Mouse (Mus musculus): Measurements from ENCODE around the gene Gja4. TPM values are rescaled to one million over a fixed set of nuclear protein-coding genes. Genes with fewer than 3 reads are reported as not detected.

The Gja4 gene
- polyA plus RNA-seq, 1 experiment from 2014 or later, result 5.5 TPM

DNA sequence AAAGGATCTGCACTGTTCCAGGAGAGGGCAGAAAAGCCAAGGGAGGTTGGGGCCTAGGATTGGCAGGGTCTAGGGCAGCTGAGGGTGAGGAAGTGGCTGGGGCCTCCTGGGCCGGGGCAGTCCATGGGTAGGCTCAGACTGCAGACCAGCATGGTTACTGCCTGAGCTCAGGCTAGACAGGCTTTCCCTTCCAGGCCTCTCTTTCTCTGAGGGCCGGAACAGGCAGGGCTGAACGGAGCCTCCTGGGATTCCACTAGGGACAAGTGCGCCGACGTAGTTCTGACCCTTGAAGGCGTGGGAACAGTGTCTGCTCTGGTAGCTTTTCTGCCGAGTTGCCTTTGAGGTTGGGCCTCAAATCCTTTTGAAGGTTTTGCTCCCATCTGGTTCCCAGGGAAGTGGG lies 1.9 kb upstream of the Gja4 start:
- no peak for ATAC-seq (replicated peaks; ENCODE audit: low FRiP score)
- WGBS, result 82% methylated on average over 7 of the region's 8 CpGs
- Histone ChIP-seq H3K4me3 (ENCODE audit: low read depth, low read length) (no peak overlapping the region), H3K4me1 (replicated peaks; ENCODE audit: control insufficient read depth, insufficient read depth, low read length) (no peaks in the 10 kb centered on the region; the same call in 1 of the 2 replicates), H3K27me3 (replicated peaks; ENCODE audit: control insufficient read depth, insufficient read depth, low read length) (peaks cover 16% of the 10 kb centered on the region), H3K27ac (ENCODE audit: low read depth, low read length) (no peak overlapping the region), H3K4me2 (no peak overlapping the region), H3K36me3 (ENCODE audit: control insufficient read depth, insufficient read depth, low read length) (no peaks in the 10 kb centered on the region), H3K9ac (ENCODE audit: low read depth, low read length) (no peak overlapping the region), H3K9me3 (ENCODE audit: control insufficient read depth, low read length) (no peaks in the 10 kb centered on the region)
- no peak for DNase-seq (ENCODE audit: low spot score)

DNA sequence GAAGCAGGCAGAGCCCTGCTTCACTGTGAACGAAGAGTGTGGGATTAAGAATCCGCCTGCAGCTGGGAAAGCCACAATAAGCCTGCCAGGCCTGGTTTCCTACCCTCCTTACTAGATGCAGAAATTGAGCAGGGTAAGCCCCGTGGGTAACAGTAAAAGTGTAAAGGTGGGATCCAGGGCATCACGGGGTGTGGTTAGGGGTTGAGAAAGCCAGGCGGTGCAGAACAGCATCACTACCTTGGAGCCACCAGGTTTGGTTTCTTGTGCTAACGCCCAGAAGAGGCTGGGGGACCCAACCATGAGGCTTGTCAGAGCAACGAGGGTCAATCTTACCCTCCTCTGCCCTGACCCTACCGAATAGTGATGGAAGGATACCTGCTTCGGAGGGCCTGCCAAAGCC lies 746 bp upstream of the Gja4 start:
- Histone ChIP-seq H3K4me3 (ENCODE audit: low read depth, low read length) (no peak overlapping the region), H3K36me3 (ENCODE audit: control insufficient read depth, insufficient read depth, low read length) (no peaks in the 10 kb centered on the region), H3K4me1 (replicated peaks; ENCODE audit: control insufficient read depth, insufficient read depth, low read length) (no peaks in the 10 kb centered on the region; the same call in 1 of the 2 replicates), H3K27ac (ENCODE audit: low read depth, low read length) (no peak overlapping the region), H3K27me3 (replicated peaks; ENCODE audit: control insufficient read depth, insufficient read depth, low read length) (peaks cover 16% of the 10 kb centered on the region), H3K9ac (ENCODE audit: low read depth, low read length) (no peak overlapping the region), H3K4me2 (no peak overlapping the region), H3K9me3 (ENCODE audit: control insufficient read depth, low read length) (no peaks in the 10 kb centered on the region)
- WGBS, result 54% methylated on average over 9 of the region's 9 CpGs
- DNase-seq (ENCODE audit: low spot score), result no peak
- ATAC-seq (replicated peaks; ENCODE audit: low FRiP score), result no peak

DNA sequence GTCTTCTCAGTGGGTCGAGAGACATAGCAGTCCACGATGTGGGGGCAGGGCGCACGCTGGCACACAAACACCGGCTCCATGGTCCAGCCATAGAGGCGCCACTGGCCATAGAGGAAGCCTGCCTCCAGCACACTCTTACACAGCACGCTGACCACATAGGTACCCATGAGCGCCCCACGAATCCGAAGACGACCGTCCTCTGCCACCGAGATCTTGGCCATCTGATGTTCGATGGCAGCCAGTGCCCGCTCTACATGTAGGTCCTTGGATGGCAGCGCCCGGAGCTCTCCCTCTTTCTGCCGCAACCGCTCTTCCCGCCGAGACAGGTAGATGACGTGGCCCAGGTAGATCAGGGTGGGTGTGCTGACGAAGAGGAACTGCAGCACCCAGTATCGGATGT lies 1.5 kb downstream of the Gja4 start:
- H3K9ac ChIP-seq (ENCODE audit: low read depth, low read length), result no peak overlapping the region
- no peak overlapping the region; the same call in 1 of the 2 replicates for H3K4me2 ChIP-seq

DNA sequence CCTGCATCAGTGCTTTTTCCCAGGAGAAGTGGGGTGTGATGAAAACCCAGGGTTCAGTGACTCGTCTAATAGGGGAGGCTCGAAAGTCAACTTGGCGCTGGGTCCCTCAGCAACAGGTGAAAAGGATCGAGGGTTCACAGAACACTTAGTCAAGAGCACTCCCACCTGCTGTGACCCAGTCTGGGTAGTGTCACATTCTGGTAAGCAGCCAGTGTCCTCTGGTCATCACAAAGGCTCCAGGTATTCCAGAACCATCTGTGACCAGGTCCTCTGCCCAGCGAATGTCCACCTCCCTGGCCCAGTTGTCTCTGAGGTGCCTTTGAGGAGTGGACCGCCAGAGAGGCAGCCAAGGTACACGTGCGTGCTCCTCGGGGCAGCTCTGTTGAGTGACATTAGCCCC lies 2.3 kb downstream of the Gja4 start:
- Histone ChIP-seq H3K36me3 (ENCODE audit: control insufficient read depth, insufficient read depth, low read length) (no peaks in the 10 kb centered on the region), H3K4me2 (no peak overlapping the region), H3K4me3 (ENCODE audit: low read depth, low read length) (no peak overlapping the region), H3K9ac (ENCODE audit: low read depth, low read length) (no peak overlapping the region), H3K27ac (ENCODE audit: low read depth, low read length) (no peak overlapping the region), H3K9me3 (ENCODE audit: control insufficient read depth, low read length) (no peaks in the 10 kb centered on the region), H3K4me1 (replicated peaks; ENCODE audit: control insufficient read depth, insufficient read depth, low read length) (no peaks in the 10 kb centered on the region; the same call in 1 of the 2 replicates), H3K27me3 (replicated peaks; ENCODE audit: control insufficient read depth, insufficient read depth, low read length) (peaks cover 16% of the 10 kb centered on the region)
- ATAC-seq (replicated peaks; ENCODE audit: low FRiP score) (no peak), DNase-seq (ENCODE audit: low spot score) (no peak)
- whole genome bisulfite sequencing, result 64% methylated on average over 9 of the region's 9 CpGs

More for the DNA sequence above, 1.5 kb downstream of the Gja4 start:
- Histone ChIP-seq H3K9me3 (ENCODE audit: control insufficient read depth, low read length) (no peaks in the 10 kb centered on the region), H3K4me1 (replicated peaks; ENCODE audit: control insufficient read depth, insufficient read depth, low read length) (no peaks in the 10 kb centered on the region; the same call in 1 of the 2 replicates), H3K27ac (ENCODE audit: low read depth, low read length) (no peak overlapping the region), H3K27me3 (replicated peaks; ENCODE audit: control insufficient read depth, insufficient read depth, low read length) (peaks cover 16% of the 10 kb centered on the region), H3K36me3 (ENCODE audit: control insufficient read depth, insufficient read depth, low read length) (no peaks in the 10 kb centered on the region), H3K4me3 (ENCODE audit: low read depth, low read length) (no peak overlapping the region; the same call in 1 of the 2 replicates)
- DNase-seq (ENCODE audit: low spot score) (no peak), ATAC-seq (replicated peaks; ENCODE audit: low FRiP score) (no peak)
- WGBS, result 68% methylated on average over 24 of the region's 24 CpGs

DNA sequence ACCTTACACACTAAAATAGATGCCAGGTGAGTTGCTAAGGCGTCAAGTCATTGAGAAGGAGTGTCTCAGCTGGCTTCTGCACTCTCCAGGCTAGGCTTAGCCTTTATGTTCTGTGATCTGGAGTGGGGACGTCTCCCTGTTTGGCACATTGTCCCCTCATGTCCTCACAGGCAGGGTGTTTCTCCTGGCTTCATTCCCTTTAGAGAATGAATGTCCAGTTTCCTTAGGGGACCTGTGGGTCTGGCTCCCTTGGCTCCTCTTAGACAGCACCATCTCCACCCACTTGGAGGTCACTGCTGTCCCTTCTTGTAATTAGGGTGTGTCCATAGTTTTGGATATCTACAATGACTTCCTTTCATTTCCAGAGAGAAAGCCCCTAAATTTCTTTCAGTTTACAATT lies 6.9 kb downstream of the Gja4 start:
- 72% methylated on average over 2 of the region's 2 CpGs for WGBS
- Histone ChIP-seq H3K27ac (ENCODE audit: low read depth, low read length) (no peak overlapping the region), H3K36me3 (ENCODE audit: control insufficient read depth, insufficient read depth, low read length) (no peaks in the 10 kb centered on the region), H3K9me3 (ENCODE audit: control insufficient read depth, low read length) (no peaks in the 10 kb centered on the region), H3K9ac (ENCODE audit: low read depth, low read length) (no peak overlapping the region), H3K4me1 (replicated peaks; ENCODE audit: control insufficient read depth, insufficient read depth, low read length) (no peaks in the 10 kb centered on the region), H3K4me2 (no peak overlapping the region), H3K27me3 (replicated peaks; ENCODE audit: control insufficient read depth, insufficient read depth, low read length) (no peaks in the 10 kb centered on the region), H3K4me3 (ENCODE audit: low read depth, low read length) (no peak overlapping the region)
- DNase-seq (ENCODE audit: low spot score) (no peak), ATAC-seq (replicated peaks; ENCODE audit: low FRiP score) (no peak)

DNA sequence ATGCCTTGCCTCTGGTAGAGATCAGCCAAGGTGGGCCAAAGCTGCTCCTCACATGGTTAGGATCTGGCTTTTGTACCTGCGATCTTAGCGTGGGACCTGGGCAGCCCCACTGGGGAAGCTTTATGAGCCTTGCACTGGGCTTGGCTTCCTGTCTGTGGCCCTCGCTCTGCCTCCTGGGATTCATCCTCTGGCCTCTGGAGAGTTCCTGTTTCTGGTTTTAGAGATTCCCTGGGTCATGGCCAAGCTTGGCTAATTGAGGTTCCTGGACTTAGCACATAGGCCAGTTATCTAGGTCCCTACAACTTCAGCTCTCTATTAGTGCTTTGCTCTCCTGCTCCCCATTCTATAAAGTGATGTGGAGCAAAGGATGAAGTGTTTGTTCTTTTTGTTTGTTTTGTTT lies 10.0 kb downstream of the Gja4 start:
- Histone ChIP-seq H3K27ac (ENCODE audit: low read depth, low read length) (no peak overlapping the region), H3K4me1 (replicated peaks; ENCODE audit: control insufficient read depth, insufficient read depth, low read length) (no peaks in the 10 kb centered on the region), H3K36me3 (ENCODE audit: control insufficient read depth, insufficient read depth, low read length) (no peaks in the 10 kb centered on the region), H3K9me3 (ENCODE audit: control insufficient read depth, low read length) (no peaks in the 10 kb centered on the region), H3K27me3 (replicated peaks; ENCODE audit: control insufficient read depth, insufficient read depth, low read length) (no peaks in the 10 kb centered on the region), H3K4me3 (ENCODE audit: low read depth, low read length) (no peak overlapping the region), H3K9ac (ENCODE audit: low read depth, low read length) (no peak overlapping the region), H3K4me2 (no peak overlapping the region)
- no peak for DNase-seq (ENCODE audit: low spot score)
- WGBS, result 55% methylated on average over 3 of the region's 3 CpGs
- no peak for ATAC-seq (replicated peaks; ENCODE audit: low FRiP score)

DNA sequence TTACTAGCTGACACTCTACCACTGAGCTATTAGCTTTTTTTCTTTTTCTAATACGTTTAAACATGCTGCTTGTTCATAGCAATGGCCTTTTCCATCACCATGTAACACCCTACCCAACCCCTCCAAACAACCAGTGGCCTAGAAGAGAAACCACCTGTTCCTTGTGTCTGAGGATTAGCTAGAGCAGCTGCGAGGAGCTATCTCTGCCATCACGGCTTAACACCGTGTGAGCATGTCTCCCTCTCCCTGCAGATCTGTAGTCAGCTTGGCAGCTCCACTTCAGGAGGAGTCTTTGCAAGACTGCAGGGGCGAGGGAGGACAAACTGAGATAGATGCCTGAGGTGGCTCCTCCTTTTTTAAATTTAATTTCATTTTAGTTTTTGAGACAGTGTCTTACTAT lies 13.3 kb downstream of the Gja4 start:
- no peaks in the 10 kb centered on the region for H3K27me3 ChIP-seq (replicated peaks; ENCODE audit: control insufficient read depth, insufficient read depth, low read length)
- DNase-seq (ENCODE audit: low spot score), result no peak
- no peaks in the 10 kb centered on the region for H3K4me1 ChIP-seq (replicated peaks; ENCODE audit: control insufficient read depth, insufficient read depth, low read length)
- 77% methylated on average over 5 of the region's 5 CpGs for WGBS
- no peak overlapping the region for H3K9ac ChIP-seq (ENCODE audit: low read depth, low read length)
- no peaks in the 10 kb centered on the region for H3K9me3 ChIP-seq (ENCODE audit: control insufficient read depth, low read length)
- H3K36me3 ChIP-seq (ENCODE audit: control insufficient read depth, insufficient read depth, low read length), result no peaks in the 10 kb centered on the region
- no peak overlapping the region for H3K4me3 ChIP-seq (ENCODE audit: low read depth, low read length)
- H3K27ac ChIP-seq (ENCODE audit: low read depth, low read length), result no peak overlapping the region
- H3K4me2 ChIP-seq, result no peak overlapping the region
- ATAC-seq (replicated peaks; ENCODE audit: low FRiP score), result no peak

DNA sequence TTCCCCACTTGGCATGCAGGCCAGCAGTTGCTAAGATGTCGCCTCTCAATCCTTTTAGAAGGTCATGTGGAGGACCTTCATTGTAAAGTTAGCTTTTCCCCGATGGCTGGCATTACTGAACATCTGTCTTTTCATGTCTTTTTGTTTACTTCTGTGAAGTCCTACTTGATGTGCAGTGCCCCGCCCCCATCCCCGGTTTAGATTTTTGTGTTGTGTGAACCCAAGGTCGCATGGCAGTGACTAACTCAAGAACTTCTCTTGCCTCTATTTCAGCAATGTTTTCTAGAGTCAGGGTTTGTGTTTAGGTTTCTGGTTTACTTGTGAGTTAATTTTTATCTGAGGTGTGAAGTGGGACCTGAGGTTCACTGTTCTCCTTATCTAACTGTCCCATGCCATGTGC lies 21.2 kb downstream of the Gja4 start:
- 70% methylated on average over 5 of the region's 5 CpGs for WGBS
- no peak for ATAC-seq (replicated peaks; ENCODE audit: low FRiP score)
- no peaks in the 10 kb centered on the region for H3K27me3 ChIP-seq (replicated peaks; ENCODE audit: control insufficient read depth, insufficient read depth, low read length)
- H3K4me3 ChIP-seq (ENCODE audit: low read depth, low read length), result no peak overlapping the region
- no peak overlapping the region for H3K4me2 ChIP-seq
- H3K36me3 ChIP-seq (ENCODE audit: control insufficient read depth, insufficient read depth, low read length), result no peaks in the 10 kb centered on the region
- H3K27ac ChIP-seq (ENCODE audit: low read depth, low read length), result no peak overlapping the region
- H3K4me1 ChIP-seq (replicated peaks; ENCODE audit: control insufficient read depth, insufficient read depth, low read length), result no peaks in the 10 kb centered on the region
- no peaks in the 10 kb centered on the region for H3K9me3 ChIP-seq (ENCODE audit: control insufficient read depth, low read length)
- no peak for DNase-seq (ENCODE audit: low spot score)
- no peak overlapping the region for H3K9ac ChIP-seq (ENCODE audit: low read depth, low read length)

DNA sequence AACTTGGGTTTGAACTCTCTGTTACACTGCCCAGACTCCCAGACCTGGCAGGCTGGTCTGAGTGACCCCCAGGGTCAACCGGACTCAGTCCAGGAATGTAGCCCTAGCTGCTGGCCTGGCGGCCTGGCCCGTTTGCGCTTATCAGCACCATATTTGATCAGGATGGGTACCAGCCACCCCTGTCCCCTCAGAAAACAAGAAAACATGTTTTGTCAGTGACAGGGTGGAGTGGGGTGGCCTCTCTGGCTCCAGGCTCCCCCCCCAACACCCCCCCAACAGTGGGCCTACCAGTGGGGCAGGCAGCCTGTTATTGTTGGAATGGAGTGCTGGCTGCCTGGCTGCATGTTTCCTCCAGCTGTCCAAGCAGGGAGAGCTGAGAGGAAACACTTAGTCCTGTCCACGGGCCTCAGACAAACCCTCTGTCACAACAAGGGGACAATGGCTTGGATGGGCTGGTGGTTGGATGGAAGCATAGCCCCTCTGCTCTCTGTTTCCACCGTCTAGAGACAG lies 24.7 kb downstream of the Gja4 start:
- DNase-seq (ENCODE audit: low spot score) (no peak), ATAC-seq (replicated peaks; ENCODE audit: low FRiP score) (no peak)
- Histone ChIP-seq H3K4me1 (replicated peaks; ENCODE audit: control insufficient read depth, insufficient read depth, low read length) (no peaks in the 10 kb centered on the region), H3K4me2 (no peak overlapping the region), H3K27ac (ENCODE audit: low read depth, low read length) (no peak overlapping the region), H3K27me3 (replicated peaks; ENCODE audit: control insufficient read depth, insufficient read depth, low read length) (no peaks in the 10 kb centered on the region), H3K9ac (ENCODE audit: low read depth, low read length) (no peak overlapping the region), H3K9me3 (ENCODE audit: control insufficient read depth, low read length) (no peaks in the 10 kb centered on the region), H3K36me3 (ENCODE audit: control insufficient read depth, insufficient read depth, low read length) (no peaks in the 10 kb centered on the region), H3K4me3 (ENCODE audit: low read depth, low read length) (no peak overlapping the region)
- 55% methylated on average over 6 of the region's 6 CpGs for WGBS
